Mouse (Mus musculus) MEL-GATA-1-ER (cell line): ENCODE measurements at regions not wholly inside any gene's neighbourhood (a gene's known extent, or its start where the extent isn't known, plus 50 kb on each side); places are given as distances from the start of the nearest gene placed in this dataset.

ENCODE experiments used
- DNase-seq: peaks from one replicate; pipeline ENCODE4 v3.0.0-alpha.2; 2012; ENCODE audit warnings: low read depth; ENCODE audit errors: extremely low read depth

- DNase-seq, result no peak
Measured at GRCm38 (mm10) chr8:126538136-126538535, 55.6 kb downstream of the Irf2bp2 start.

GRCm38 (mm10) chr8:126536928-126537618, 56.7 kb downstream of the Irf2bp2 start:
- DNase-seq, result no peak

- DNase-seq, result no peak
Measured at GRCm38 (mm10) chr8:126536132-126536927, 57.5 kb downstream of the Irf2bp2 start.

- no peak for DNase-seq
Measured at GRCm38 (mm10) chr8:126532284-126532974, 57.6 kb upstream of the Tarbp1 start.

- DNase-seq, result no peak
Measured at GRCm38 (mm10) chr8:126531459-126531858, 56.6 kb upstream of the Tarbp1 start.

- no peak for DNase-seq
Measured at GRCm38 (mm10) chr8:126529409-126529808, 54.5 kb upstream of the Tarbp1 start.

GRCm38 (mm10) chr8:126528434-126529080, 53.7 kb upstream of the Tarbp1 start:
- no peak for DNase-seq

GRCm38 (mm10) chr8:126526864-126527571, 52.2 kb upstream of the Tarbp1 start:
- DNase-seq, result peak; percentile 90

GRCm38 (mm10) chr8:126525575-126525974, 50.7 kb upstream of the Tarbp1 start:
- DNase-seq, result no peak
